Mouse (Mus musculus) testis, postnatal 14 days (tissue): ENCODE measurements around the gene Rbck1.
A peak's percentile ranks its signal among the peaks of the same experiment; 100 is the strongest.
"Not testable (repeated sequence)": the region's sequence is repeated elsewhere in the genome, so short reads cannot be mapped to it uniquely, and the experiment has no call there.

Experiments used
- DNase-seq: peaks from one replicate; pipeline ENCODE4 v3.0.0; 2021; ENCODE audit warnings: low spot score

Rbck1 gene

DNA sequence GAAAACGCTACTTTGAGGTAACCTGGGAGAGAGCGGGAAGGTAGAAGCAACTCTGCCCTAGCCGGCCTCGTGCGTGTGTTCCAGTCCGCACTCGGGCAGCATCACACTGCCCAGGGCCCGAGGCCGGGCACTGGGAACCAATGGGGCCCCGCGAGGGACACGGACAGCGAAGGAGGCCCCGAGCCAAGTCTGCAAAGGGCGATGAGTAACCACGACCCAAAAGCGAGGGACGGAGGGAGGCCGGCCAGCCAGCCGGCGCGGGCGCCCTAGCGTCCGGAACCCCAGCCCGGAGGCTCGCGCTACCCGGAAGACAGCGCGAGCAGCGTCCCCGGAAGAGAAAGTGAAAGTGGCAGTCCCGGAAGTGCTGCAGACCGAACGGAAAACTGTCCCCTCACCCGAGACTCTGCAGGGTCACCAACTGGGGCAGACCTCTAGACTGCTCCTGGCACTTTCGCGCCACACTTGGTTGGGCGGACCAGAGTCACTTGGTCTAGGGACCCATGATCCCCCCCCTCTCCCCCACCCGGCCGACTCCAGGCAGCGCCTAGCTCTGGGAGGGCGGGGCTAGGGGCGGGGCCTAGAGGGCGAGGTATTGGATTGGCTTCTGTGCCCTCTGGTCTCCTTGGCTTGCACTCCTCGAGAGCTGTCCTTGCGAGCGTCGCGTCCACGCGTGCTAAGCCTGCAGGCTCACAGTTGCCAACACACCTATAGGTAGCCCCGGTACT lies at the start of gene Rbck1:
Rbck1 (minus strand) TSS at position 553 of the 725 bp plus-strand sequence.
- DNase-seq: peak; percentile 91

DNA sequence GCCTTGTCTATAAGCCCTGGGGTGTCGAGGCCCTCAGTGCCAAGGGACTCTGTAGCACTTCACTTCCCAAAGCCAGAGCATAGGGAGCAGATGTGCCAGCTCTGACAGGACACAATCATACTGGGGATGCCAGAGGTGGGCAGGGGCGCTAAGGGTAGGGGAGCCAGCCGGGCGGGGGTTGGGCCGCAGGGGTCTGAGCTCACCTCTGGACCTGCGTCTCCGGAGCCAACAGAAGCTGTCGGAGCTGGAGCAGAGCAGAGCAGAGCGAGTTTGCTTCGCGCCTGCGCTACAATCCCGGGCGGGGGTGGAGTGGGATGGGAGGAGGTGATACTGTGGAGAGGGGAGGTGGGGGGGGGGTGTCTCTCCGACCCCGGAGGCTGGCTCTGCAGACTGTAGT lies 43.9 kb upstream of the Rbck1 start, which contains the start of gene Nrsn2:
Nrsn2 (minus strand) TSS at position 294 of the 397 bp plus-strand sequence.
- DNase-seq: no peak

DNA sequence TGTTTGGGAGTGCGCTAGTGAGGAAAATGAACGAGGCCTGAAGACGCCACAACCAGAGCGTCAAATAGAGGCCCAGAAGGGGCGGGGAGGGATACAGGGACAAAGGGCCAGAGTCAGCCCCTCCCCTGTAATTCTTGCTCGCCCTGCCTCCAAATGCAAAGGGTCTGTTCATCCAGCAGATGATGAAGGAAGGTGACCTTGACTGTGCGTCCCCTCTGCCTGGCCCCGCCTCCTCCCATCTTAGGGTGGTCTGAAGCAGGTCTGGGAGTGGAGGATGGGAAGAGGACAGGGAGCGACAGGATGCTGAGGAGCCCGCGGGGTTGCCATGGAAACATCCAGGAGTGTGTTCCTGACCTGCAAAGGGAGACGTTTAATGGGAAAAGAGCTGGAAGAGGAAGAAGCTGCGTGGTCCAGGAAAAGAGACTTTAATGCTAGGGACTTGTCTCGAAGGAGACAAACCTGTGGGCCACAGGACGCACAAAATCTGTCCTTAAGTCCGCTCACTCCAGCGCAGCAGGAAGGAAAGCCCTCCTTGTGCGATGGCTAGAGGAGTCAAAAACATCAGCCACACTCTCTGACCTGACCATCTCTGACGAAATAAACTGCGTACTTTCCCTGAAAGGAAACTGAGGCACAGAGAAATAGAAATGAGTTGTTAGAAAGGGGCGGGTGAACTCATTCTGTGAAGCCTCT lies 43.3 kb upstream of the Rbck1 start:
- DNase-seq: no peak

DNA sequence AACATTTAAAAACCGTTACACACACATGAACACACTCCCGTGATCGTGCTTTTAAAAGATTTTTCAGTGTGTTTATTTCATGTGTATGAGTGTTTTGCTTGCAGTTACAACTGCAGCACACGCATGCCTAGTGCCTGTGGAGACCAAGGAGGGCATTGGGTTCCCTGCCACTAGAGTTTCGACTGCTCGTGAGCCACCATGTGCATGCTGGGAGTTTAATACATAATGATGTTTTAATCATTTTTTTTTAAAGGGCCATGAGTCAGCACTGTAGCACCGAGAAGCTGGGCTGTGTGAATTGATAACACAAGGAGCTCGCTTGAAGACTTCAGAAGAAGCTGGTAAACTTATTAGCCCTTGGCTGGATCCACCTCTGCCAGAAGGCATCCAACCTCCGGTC lies 41.1 kb upstream of the Rbck1 start:
- DNase-seq: no peak

DNA sequence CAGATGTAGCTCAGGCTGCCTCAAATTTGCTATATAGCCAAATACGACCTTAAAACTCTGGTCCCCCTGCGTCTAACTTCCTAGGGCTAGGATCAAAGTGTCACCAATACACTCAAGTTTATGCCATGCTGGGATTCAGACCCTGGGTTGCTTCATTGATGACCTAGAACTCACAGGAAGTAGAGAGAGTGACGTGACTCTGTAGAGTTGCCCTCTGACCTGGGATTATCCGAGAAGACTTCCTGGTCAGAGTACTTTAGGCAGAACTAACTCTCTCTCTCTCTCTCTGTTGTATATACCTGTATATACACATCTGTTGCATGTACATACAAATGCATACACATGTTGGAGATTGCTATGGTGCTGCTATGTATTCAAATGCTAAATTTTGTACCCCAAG lies 40.2 kb upstream of the Rbck1 start:
- DNase-seq: no peak

DNA sequence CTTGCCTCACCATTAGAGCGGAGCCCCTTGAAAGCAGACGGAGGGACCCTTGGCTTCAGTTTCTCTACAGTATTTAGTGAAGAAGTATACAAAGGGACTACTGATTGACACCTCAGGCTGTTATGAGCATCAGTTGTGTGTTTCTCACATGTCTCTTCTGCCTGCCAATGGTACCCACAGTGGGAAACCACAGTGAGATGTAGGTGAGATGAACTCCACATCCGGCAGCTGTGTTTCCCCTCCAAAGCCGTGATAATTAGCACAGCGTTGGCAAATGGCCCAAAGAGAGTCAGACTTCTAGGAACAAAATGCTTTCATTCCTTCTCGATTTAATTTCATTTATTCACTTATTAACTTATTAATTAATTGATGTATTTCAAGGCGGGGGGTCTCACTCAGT lies 39.7 kb upstream of the Rbck1 start:
- DNase-seq: no peak

DNA sequence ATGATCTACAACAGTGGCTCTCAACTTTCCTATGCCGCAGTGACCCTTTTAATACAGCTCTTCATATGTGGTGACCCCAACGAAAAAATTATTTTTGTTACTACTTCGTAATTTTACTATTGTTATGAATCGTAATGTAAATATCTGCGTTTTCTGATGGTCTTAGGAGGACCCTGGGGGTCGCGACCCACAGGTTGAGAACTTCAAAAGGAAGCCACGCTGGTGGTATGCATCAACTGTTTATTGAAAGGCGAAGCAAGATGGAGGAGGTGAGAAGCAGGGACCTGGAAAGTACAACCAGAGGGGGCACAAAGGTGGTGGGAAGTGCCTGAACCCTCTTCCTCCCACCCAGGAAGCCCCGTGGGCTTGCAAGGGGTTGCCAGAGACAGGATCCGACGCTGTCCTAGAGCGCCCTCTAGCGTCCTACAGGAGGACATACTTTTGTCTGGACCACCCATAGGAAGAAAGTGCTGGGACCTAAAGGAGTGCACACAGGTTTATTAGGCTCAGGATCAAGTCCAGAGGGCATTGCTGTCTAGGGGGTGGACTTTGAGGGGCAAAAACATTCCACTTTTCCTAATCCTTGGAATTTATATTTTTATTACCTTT lies 36.2 kb upstream of the Rbck1 start:
- peak; percentile 79 for DNase-seq

DNA sequence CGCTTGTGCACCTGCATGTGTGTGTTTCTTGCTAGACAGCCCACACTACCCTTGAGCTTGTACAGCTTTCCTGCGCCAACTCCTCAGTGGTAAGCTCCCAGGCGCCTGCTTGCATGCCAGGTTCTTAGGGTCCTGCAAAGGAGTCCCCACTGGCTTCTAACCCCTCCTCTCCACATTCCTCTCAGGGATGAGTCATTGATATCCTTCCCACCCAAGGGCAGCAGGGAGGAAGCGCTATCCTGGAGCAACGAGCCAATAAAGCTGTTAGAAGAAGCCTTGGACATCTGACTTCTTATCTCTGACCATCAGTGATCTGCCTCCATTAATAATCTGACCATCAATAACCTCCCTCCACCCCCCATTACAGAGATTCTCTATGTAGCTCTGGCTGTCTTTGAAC lies 35.5 kb upstream of the Rbck1 start:
- DNase-seq: no peak

DNA sequence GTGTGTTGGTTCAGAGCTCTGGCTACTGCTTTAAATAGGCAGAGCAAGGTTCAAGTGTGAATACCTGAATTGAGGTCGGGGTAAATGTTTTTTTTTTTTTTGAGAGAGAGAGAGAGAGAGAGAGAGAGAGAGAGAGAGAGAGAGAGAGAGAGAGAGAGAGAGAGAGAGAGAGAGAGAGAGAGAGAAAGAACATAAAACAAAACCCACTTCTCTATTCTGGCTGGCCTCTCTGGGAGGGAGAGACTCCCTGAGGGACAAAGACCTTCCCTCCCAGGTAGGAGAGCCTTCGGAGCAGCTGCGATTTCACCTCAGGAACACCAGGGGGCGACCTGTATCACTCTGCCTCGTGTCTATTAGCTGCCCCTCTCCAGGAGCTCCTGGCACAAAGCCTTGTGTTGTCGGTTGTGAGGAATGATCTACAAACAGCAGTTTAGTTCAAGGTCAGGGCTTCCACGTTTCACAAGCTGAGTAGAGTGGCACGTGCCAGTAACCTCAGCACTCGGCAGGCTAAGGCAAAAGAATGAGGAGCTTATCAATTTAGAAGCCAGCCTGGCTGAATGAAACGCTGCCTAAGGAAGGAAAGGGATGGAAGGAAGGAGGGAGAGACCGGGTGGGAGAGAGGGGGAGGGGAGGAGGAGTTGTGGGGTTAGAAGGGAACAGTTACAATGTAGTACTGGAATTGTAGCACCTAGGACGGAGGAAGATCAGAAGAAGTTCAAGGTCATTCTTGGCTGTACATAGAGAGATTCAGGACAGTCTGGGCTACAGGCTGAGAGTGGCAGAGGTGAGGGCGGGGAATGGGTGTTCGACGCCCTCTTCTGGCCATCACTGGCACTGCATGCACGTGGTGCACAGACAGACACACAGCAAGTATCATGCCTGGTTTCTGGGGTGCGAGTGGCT lies 31.0 kb upstream of the Rbck1 start:
- DNase-seq: peak; percentile 89

DNA sequence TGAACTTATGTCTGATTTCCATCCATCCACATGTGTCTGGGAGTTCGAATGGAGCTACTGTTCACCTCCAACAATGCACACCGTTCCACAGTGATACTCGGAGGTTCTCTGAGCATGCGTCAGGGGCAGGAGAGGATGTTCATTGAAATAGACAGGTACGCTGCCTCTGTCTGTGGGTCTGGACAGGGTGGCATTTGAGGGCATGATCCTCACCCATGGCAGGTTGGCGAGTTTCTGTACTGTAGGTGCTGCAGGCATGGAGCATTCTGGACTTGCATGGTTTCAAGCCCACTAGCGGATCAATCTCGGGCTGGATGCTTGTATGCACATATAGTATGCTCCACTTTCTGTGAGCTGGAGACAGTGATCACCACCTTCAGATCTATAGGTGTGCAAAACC lies 28.7 kb upstream of the Rbck1 start:
- DNase-seq: no peak

DNA sequence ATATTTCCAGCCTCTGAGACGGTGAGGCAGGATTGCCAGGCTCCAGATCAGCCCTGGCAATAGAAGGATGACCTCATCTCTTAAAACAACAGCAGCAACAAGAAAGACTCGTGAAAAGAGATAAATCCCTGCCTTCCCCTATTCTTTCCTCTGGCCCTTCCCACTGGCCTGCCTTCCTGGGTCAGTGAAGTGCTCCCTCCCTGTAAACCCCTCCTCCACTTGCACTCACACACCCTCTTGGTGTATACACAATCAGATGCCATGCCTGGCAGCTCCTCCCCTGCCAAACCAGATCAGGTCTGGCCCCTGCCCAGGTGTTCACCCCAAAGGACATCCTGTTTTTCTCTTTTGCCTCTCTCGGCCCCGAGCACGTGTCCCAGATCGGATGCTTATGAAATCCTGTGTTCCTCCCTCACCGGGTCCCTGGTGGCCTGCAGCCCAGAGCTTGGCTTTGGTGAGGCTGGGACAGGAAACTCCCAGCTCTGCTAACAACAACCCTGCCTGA lies 27.9 kb upstream of the Rbck1 start:
- peak; percentile 36 for DNase-seq

DNA sequence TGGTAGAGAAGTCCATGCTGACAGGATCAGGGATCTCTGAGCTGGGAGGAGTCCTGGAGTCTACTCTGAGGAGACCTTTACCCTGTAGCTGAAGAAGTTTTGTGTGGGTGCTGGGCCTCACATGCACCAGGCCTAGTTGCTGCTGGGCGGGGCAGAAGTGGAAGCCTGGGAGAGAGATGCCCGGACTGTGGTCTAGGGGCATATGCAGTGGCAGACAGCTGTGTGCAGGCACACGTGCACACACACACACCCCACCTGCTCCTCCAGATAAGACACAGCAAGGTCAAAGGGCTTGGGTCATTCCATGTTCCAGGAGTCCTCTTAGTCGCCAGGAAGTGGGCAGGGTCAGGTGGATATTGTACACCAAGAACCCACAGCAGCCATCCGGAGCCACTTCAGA lies 27.2 kb upstream of the Rbck1 start:
- no peak for DNase-seq

DNA sequence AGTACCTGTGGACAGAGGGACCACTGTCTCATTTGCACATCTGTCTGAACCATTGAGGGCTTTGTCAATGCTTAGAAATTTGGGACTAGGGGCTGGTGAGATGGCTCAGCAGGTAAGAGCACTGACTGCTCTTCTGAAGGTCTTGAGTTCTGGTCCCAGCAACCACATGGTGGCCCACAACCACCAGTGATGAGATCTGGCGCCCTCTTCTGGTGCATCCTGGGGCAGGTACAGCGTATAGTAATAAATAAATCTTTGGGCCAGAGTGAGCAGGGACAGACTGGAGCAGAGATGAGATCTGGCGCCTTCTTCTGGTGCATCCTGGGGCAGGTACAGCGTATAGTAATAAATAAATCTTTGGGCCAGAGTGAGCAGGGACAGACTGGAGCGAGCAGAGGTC lies 26.5 kb upstream of the Rbck1 start:
- DNase-seq: not testable (repeated sequence)

DNA sequence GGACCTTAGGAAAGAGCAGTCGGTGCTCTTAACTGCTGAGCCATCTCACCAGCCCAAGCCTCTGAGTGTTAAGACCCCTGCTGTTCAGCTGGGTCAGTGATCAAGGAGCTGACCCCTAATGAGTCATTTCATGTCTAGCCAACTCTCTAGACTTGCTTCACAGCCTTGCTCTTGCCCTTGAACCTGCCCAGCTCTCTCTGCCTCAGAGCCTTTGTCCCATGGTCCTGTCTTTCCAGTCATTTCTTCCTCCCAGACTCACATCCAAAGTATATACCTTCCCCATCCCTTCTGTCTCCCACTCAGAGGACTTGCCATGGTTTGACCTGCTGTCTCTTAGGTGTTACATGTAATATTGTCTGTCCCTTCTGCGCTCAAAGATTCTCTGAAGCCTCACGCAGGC lies 24.8 kb upstream of the Rbck1 start:
- DNase-seq: no peak

DNA sequence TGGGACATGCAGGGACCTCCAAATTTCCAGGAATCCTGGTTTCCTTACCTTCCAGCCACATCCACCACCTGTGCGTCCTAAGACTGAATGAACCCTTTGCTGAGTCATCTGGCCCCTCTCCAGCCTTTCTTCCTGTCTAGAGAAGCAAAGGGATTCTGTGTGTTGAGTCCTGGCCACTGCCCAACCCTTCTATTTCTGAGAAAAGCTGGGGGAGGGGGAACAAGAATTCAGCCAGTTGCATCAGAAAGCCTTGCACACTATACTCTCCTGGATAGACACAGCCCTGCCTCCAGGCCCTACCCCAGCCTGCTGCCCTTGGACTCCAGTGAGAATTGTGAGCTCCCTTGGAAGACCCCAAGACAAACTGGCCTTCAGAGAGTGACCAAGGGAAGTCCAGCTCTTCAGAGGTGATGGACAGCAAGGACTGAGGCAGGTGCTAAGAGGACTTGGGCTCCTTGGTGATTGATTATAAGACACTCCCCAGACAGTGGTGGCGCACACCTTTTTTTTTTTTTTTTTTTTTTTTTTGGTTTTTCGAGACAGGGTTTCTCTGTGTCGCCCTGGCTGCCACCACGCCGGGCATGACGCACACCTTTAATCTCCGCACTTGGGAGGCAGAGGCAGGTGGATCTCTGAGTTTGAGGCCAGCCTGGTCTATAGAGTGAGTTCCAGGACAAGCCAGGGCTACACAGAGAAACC lies 17.5 kb upstream of the Rbck1 start:
- no peak for DNase-seq

DNA sequence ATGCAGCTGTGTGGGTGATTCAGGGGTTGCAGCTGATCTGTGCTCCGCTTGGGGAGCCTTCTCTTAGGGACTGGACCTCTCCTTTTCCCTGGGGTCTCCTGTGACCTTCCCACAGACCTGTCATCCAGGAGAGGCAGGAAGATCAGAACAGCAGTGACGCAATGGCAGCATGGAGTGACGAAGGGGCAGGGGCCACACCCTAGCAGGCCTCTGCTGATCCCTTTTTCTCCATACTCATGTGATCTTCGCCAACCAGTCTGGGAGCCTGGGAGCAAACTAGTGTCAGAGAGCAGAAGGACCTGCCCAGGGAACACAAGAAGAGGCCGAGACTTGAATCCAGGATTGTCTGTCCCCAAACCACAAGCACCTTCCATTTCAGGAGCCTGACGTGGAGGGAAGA lies 16.8 kb upstream of the Rbck1 start:
- no peak for DNase-seq

DNA sequence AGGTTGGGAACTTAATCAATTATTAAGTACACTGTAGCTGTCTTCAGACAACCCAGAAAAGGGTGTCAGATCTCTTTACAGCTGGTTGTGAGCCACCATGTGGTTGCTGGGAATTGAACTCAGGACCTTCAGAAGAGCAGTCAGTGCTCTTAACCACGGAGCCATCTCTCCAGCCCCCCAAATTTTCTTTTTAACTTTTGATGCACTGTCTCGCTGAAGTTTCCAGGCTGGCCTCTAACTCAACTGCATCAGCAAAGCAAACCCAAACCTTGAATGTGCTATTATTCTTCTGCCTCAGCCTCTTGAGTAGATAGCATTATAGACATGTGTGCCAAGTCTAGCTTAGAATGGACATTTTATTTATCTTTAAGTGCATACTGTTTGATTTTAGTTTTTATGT lies 15.3 kb upstream of the Rbck1 start:
- DNase-seq: no peak

DNA sequence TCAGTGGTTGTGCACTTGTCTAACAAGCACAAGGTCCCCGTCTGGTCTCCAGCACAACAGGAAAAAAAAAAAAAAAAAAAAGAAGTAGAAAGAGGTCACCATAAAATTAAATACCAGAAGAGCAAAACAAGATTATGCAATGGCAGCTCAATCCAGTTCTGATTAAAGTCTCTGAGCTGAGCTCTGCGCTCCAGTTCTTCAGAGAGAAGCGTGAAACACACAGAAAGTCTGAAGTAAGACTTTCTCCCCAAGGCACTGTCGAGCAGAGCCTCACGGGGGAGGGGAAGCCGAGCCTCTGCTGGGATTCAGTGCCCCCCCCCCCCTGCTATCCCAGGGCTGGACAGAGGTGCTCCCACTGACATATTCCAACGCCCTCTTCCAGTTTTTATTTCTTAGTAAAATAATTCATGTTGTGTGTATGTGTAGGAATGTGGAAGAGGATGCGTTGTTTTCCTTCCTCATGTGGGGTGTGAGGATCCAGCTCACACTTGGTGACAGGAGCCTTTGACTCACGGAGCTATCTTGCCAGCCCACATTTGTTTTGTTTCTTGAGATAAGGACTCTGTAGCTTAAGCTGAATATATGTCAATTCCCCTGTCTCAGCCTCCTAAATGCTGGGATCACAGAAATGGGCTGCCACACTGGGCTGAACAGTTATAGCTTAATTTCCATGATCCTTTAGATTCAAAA lies 14.5 kb upstream of the Rbck1 start:
- DNase-seq: no peak

DNA sequence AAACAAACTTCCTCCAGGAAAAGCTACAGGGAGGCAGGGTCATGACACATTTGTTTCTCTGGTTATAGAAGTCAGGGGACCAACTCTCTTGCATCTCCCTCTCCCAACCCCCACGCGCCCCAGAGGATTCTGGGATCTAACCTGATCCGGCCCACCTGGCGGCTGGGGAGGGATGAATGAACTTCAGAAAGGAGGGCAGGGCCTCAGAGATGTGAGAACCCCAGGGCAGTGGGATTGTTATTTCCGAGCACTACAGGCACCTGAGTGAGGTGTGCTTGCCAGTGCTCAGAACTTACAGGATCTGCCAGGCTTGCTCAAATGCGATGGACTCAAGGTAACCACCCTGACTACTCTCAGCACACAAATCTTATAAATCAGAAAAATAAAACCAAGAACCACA lies 12.9 kb upstream of the Rbck1 start:
- no peak for DNase-seq

DNA sequence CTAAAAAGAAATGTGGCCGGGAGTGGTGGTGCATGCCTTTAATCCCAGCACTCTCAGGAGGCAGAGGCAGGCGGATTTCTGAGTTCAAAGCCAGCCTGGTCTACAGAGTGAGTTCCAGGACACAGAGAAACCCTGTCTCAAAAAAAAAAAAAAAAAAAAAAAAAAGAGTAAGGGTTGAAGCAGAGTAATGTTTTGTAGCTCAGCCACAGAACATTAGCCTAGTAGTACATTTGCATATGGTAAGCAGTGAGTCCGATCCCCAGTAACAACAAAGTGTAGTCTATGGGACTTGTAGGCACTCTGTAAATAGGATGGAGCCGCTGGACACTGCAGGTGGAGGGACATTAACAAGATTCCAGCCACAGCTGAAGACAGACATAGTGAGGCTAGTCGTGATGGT lies 12.5 kb upstream of the Rbck1 start:
- no peak for DNase-seq

DNA sequence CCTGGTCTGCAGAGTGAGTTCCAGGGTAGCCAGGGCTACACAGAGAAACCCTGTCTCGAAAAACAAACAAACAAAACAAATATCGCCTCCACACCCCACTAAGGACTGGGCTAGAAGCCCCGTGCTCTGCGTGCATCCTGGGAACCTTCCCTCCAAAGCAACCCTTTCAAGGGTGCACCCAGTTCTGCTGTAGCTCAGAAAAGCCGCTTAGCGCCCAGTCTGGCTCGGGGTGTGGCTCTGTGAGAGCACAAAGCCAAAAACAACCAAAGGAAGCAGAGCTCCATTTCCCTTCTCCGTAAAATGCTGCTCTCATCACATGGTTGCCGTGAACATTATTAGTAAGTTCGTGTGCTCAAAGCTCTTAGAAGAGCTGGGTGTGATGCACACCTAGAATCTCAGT lies 11.9 kb upstream of the Rbck1 start:
- DNase-seq: no peak
